Mouse (Mus musculus) CH12.LX (cell line): ENCODE data around the gene Tmem255b.

Experiments used
- CTCF ChIP-seq, 2 experiments: IDR thresholded peaks in 1 of 2; conservative IDR thresholded peaks in 1 of 2; 2 replicates each; pipeline ENCODE4 v1.5.1; 2011 to 2012; ENCODE audit warnings: low read depth in 2 of 2, low read length in 2 of 2, improper control_type of control experiment in 1 of 2, inconsistent platforms in 1 of 2, mild to moderate bottlenecking in 1 of 2, moderate library complexity in 1 of 2
- E2F4 ChIP-seq: IDR thresholded peaks from 2 replicates; pipeline ENCODE4 v1.6.1; 2011; ENCODE audit warnings: low read depth, low read length, improper control_type of control experiment; ENCODE audit not compliant: insufficient replicate concordance
- MAFK ChIP-seq: IDR thresholded peaks from 2 replicates; pipeline ENCODE4 v1.6.1; 2011; ENCODE audit warnings: low read length, improper control_type of control experiment; ENCODE audit not compliant: insufficient replicate concordance
- MYC ChIP-seq: IDR thresholded peaks from 2 replicates; pipeline ENCODE4 v1.6.1; 2011; ENCODE audit warnings: low read depth, mild to moderate bottlenecking, improper control_type of control experiment, low read length
- POLR2AphosphoS2 ChIP-seq: IDR thresholded peaks from 2 replicates; pipeline ENCODE4 v1.6.1; 2011; ENCODE audit warnings: low read depth, low read length, improper control_type of control experiment
- TBP ChIP-seq: conservative IDR thresholded peaks from 2 replicates; pipeline ENCODE4 v1.6.1; 2011; ENCODE audit warnings: low read depth, low read length, improper control_type of control experiment
- TCF12 ChIP-seq: IDR thresholded peaks from 2 replicates; pipeline ENCODE4 v1.6.1; 2014; ENCODE audit warnings: low read depth, mild to moderate bottlenecking, inconsistent platforms, low read length, improper control_type of control experiment
- USF1 ChIP-seq: IDR thresholded peaks from 2 replicates; pipeline ENCODE4 v1.6.1; 2014; ENCODE audit warnings: low read depth, mild to moderate bottlenecking, inconsistent platforms, low read length, improper control_type of control experiment

DNA sequence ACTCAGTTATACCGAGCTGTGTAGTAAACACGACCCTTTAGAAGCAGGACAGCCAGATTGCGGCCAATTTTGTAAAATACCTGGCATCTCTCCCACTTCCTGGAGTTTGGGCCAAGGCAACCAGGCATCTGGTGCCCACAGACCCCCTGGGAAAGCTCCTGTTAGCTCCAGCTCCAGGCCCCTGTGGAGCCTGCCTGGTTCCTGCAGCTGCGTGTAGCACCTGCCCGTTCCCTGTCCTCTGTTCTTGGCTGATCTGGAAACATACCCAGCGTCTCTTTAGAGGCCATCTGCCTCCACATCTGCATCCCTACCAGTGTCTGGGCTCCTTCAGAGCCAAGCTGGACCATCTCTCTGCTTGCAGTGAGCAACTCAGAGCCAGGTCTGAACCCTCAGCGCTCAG, 4.6 kb upstream of the Tmem255b start:
- TF ChIP-seq MYC (no peak), CTCF (conservative IDR thresholded peaks at IDR 0.05 in 1 of 2, IDR thresholded peaks at IDR 0.05 in 1 of 2; ENCODE audit: low read depth in 2 of 2, low read length in 2 of 2) (no peak), POLR2AphosphoS2 (no peak), TBP (no peak), USF1 (no peak), E2F4 (no peak), TCF12 (no peak), MAFK (no peak)
